Mouse (Mus musculus): ENCODE results near the gene Gpi1.
"Not testable (repeated sequence)": the region's sequence is repeated elsewhere in the genome, so short reads cannot be mapped to it uniquely, and the experiment has no call there.

Gpi1 gene

DNA sequence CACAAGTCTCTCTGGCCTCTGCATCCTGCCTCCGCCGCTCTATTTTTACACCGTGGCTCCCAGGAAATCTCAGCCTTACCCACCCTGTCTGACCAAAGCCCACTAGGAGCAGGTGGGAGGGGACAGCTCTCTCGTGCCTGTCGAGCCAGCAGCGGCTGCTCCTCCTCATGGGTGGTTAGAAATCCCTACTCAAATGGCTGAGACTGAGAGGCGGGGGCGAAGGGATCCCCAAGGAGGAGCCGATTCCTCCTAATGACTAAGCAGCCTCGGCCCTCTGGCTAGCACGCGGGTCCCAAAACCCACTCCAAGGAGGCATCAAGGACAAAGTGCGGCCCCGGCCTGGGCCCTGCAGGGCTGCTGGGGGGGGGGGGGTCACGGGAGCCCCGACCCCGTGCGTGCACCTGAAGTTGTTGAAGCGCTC lies 435 bp downstream of the Gpi1 start:
- peak; percentile 65 for DNase-seq (ENCODE audit: low read depth, low spot score)

DNA sequence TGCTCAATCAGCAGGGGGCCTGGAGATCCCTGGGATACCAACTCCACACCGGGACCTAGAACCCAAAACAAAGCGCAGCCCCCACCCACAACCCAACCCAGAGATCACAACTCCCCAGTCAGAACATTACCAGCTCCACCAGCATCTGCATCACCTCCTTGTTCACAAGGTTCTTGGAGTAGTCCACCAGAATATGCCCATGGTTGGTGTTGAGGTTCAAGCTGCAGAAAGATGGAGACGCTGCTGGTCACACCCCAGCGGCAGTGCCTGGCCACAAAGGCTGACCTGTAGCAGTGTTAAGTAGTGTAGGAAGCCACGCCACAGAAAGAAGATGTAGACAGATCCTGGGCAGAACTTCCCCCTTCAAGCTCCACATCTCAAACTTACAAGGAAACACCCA lies 983 bp downstream of the Gpi1 start:
- peak; percentile 51 for DNase-seq (ENCODE audit: low read depth, low spot score)

DNA sequence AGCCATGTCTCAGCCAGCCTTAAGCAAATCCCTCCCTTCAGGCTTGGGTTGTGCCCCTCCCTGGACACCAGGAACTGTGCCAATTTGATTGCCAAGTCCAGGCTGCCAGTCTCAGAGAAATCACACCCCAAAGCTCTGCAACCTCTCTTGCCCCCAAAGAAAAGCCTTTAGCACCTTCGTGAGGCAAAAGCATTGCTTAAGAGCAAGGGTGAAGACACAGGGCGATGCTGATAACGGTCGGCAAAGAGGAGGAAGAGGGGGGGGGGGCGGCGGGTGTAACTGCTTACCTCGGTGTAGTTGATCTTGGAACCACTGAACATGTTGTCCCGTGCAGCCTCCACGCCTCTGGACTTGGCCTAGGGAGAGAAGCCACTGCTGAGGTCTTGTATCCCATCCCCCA lies 1.5 kb downstream of the Gpi1 start:
- DNase-seq (ENCODE audit: low read depth, low spot score), result no peak

DNA sequence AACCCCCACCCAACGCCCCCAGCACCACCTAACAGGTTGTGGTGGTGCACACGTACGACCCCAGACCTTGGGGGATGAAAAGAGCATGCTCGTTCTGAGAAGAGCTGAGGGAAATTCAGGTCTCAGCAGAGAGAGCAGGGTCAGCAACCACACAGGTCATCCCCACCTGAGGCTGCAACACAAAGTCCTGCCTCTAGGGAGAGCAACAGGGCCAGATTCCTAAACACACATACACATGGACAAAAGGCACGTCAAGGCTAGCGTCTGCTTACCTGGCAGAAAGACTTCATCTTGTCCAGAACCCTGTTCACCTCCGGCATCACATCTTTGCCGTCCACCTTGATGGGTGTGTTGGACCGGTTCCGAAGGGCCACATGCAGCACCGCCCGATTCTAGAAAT lies 3.3 kb downstream of the Gpi1 start:
- no peak for DNase-seq (ENCODE audit: low read depth, low spot score)

DNA sequence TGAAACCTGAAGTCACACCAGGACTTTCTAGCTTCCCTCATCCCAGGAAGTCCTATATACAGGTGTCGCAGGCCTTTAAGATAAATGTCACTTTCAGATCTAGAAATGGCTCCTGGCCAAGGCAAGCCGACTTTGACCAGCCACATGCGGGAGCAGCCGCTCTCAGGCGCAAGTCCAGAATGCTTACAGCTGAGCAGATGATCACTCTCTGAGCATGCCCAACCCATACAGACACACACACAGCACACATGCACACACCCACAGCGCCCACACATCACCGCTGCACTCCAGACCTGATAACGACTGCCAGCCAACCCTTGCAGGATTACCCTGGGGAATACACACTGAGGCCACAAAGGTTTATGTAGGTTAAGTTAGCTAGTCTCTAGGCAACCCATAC lies 4.0 kb downstream of the Gpi1 start:
- no peak for DNase-seq (ENCODE audit: low read depth, low spot score)

DNA sequence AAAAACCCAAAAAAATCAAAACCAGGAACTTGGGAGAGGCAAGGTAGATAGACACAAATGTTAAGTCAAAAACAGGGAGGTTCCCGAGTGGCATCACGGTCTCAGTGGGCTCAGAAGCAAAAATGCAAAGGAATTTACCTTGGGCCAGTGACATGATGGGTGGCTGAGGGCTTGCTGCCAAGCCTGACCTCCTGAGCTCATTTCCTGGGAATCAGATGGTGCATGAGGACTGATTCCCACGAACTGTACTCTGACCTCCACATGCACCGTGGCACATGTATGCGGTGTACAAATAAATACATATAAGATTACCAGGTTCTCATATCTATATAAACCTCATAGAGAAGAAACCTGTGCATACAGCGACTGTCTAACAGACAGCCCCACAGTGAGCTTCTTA lies 5.8 kb downstream of the Gpi1 start:
- no peak for DNase-seq (ENCODE audit: low read depth, low spot score)

DNA sequence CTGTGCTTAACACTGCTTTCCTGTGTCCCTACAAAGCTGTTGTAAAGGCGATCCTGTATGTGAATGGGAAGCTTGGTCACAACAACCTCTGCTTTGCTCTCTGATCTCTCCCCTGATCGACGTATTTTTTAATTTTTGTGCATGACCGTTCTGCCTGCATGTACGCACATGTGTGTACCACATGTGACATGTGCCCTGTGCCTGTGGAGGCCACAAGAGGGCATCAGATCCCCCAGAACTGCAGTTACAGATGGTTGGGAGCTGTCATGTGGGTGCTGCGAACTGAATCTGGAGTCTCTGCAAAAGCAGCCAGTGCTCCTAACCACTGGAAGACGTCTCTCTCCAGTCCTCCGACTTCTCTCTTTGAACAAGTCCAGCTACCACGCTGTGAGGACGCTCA lies 7.8 kb downstream of the Gpi1 start:
- DNase-seq (ENCODE audit: low read depth, low spot score), result peak; percentile 30

DNA sequence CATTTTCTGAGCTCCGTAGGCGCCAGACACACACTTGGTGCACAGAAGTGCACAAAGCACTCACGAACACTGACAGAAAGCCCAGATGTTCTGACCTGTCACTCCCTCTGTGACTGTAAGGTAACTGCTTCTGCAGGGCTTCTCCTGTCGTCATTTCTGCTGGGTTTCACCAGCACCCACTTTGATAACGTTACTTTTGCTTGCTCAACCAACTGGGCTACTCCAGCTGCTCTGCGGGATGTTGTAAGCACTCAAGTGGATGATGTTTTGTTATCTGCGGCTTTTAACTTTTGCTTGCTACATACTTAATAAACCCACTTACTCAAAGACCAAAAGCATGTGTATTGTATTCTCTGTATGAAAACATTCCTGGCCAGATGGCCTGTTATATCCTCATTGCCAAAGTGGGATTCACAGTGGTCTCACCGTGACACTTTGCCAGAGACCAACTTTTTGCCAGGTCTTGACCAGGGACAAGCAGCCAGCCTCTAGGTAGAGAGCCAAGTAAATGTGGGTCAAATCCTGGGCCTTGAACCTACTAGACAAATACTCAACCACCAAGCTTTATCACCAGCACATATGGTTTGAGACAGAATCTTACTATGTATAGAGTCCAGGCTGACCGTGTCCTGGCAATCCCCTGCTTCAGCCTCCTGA lies 8.4 kb downstream of the Gpi1 start:
- DNase-seq (ENCODE audit: low read depth, low spot score), result no peak

DNA sequence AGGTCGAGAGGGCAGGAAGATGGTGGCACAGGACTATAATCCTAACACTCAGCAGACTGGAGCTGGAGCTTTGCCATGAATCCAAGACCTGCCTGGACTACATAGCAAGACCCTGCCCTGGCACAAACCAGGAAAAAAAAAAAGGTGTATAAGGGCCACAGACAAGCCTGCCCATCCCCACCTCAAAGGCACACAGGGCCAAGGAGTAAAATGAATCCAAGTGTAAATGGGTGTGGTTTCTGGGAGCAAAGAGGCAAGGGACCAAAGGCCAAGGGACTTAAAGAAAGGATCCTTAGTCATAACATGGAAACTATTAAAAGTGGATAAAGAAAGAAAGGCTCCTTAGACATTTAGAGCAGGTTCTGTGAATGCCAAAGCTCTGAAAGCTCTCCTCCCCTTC lies 11.6 kb downstream of the Gpi1 start:
- no peak for DNase-seq (ENCODE audit: low read depth, low spot score)

DNA sequence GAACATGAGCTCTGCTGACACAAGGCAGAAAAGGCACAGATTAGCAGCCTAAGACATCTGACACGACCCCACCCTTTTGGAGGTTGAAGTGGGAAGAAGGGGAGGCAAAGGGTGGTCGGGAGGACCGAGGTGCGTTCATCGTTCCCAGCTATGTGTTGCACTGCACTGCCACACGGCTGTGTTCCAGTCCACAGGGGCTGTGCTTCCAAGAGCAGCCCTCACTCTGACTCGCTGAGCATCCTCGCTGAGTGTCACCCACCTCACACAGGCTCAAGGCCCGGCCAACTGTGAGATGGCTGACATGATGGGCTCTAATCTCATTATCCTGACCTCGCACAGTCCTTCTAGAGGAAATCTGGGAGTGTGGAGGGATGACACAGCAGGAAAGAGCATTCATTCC lies 13.7 kb downstream of the Gpi1 start:
- DNase-seq (ENCODE audit: low read depth, low spot score), result no peak

DNA sequence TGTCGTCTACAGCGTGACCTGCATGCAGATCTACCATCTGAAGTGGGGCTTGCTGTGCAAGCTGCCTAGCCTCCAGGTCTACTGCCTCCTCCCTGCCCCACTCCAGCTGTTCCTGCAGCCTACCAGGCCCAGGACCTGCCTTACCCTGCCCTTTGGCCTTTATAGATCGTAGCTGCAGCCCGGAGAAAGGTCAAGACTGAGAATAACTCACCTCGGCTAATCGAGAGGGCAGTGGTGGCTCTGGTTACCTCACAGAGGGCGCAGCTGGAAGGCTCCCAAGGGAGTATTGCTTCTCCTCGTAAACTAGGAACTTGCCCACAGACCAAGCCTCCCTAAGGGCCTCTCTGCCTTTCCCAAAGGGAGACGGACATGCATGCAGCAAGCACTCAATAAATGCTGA lies 14.7 kb downstream of the Gpi1 start:
- DNase-seq (ENCODE audit: low read depth, low spot score), result no peak

DNA sequence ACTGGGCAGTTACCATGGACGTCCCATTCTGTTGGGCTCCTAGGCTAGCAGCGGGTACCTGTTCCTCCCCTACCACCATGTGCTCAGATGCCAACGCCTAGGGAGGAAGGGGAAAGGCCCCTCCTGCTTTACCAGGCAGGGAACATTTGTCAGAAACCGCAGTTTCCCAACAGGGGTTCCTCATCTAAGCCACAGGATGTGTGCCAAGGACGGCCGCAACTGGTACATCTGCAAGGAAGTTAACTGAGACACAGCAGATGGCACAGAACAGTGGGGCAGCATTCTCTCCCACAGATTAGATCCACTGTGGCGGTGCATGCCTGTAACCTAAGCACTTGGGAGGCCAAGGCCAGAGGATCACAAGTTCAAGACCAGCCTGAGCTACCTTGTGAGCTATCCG lies 15.5 kb downstream of the Gpi1 start:
- DNase-seq (ENCODE audit: low read depth, low spot score), result no peak

DNA sequence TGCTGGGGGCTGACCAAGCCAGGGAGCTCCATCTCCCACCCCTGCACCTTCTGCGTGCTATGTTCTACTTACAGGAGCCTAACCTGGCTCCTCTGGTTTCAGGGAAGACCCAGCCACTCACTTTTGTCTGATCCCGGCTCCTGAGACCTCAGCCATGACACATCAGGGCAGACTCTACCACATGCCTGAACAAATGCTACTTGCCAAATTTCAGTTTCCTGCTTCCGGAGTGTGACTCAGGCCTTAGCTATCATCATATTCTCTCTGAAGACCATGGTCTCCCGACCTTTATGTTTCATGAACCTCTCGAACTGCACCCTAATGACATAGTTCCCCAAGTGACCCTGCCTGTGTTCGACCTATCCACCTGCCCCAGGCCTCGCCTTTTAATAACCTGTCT lies 16.9 kb downstream of the Gpi1 start:
- no peak for DNase-seq (ENCODE audit: low read depth, low spot score)

DNA sequence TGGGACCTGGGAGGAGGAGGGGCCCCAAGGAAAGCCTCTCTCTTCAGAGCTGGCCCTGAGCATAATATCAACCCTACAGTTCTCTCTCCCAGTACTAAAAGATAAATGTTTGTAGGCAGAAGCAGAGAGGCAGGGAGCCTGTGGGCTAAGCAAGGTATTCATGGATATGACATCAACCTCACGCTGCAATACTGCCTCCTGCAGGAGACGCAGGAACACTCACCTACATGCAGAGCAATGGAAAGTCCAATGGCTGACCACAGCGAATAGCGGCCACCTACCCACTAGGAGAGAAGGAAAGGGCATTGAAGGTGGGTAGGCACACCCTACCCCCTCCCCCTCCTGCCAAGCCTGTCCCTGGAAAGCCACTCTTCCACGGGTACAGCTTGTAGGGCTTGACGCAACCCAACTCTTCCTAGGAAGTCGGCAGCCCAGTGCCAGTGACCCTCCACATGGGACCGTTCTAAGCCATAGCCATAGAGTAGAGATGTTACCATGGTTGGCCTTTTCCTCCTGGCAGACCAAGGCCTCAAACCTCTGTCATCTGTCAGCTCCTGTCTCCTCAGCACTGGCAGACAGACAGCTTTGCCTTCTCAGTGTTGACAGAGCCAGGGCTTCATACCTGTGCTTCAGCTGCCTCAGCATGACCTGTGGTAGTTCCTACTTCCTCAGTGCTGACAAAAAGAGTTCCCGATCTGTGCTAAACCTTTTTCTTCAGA lies 21.9 kb downstream of the Gpi1 start:
- DNase-seq (ENCODE audit: low read depth, low spot score), result peak; percentile 65

DNA sequence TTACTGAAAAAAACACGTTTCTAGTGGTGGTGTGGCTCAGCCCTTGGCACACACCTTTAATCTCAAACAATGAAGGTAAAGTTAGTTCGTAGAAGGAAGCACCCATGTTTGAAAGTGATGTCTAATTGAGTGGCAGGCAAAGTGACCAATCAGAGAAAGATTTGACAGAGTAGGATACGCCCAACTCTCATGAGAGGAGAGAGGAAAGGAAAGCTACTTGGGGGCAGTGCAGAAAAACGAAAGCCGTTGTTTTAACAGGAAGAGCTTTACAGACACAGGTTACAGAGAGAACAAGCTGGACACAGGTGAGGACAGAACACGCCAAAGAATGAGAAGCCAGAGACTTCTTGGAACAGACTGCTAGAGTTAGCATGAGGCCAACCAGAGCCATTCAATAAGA lies 23.8 kb downstream of the Gpi1 start:
- DNase-seq (ENCODE audit: low read depth, low spot score), result peak; percentile 31

DNA sequence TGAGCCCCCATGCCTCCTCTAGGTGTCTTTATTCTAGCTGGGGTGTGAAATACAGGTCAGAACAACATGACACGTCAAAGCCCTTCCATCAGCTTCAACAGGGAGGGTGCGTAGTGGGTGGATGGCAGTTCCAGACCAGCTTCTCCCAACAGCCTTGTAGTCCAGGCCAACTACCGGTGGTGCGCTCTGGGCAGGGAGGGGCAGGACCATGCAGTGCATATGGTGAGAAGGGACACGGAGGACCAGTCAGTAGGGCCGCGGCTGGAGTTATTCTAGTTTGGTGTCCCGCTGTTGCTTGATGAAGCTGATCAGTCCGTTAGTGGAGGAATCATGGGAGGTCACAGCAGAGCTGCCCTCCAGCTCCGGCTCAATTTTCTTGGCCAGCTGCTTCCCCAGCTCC lies 28.0 kb downstream of the Gpi1 start:
- DNase-seq (ENCODE audit: low read depth, low spot score), result not testable (repeated sequence)

DNA sequence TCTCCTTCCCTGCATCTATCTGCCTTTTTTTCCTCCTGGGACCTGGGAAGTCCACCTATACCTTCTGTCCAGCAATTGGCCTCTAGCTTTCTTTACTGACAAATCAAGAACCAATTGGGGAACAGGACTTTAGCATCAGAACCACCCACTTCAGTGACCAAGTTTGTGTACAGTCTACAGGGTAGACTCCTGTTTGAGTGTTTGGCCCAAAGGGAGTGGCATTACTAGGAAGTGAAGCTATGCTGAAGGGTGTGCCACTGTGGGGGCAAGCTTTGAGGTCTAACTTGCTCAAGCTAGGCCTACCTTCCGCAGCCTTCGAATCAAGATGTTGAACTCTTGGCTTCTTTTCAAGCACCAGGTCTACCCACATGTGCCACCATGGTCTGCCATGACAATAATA lies 29.3 kb downstream of the Gpi1 start:
- no peak for DNase-seq (ENCODE audit: low read depth, low spot score)

DNA sequence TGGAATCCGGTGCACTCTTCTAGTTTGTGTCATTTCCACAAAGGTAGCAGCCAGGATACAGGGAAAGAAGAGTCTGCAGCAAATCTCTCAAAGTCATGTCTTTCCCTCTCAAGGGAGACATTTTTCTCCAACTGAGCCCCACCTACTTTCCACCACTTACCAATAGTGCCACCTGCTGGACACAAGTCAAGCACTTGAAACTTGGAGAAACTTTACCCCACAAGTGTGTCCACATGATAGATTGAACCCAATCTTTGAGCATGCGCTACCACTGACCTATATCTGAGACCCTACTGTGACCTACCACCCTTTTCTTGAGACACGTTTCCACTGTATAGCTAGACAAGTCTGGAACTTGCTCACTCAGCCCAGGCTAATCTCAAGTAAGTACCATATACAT lies 31.8 kb downstream of the Gpi1 start:
- DNase-seq (ENCODE audit: low read depth, low spot score), result peak; percentile 90

DNA sequence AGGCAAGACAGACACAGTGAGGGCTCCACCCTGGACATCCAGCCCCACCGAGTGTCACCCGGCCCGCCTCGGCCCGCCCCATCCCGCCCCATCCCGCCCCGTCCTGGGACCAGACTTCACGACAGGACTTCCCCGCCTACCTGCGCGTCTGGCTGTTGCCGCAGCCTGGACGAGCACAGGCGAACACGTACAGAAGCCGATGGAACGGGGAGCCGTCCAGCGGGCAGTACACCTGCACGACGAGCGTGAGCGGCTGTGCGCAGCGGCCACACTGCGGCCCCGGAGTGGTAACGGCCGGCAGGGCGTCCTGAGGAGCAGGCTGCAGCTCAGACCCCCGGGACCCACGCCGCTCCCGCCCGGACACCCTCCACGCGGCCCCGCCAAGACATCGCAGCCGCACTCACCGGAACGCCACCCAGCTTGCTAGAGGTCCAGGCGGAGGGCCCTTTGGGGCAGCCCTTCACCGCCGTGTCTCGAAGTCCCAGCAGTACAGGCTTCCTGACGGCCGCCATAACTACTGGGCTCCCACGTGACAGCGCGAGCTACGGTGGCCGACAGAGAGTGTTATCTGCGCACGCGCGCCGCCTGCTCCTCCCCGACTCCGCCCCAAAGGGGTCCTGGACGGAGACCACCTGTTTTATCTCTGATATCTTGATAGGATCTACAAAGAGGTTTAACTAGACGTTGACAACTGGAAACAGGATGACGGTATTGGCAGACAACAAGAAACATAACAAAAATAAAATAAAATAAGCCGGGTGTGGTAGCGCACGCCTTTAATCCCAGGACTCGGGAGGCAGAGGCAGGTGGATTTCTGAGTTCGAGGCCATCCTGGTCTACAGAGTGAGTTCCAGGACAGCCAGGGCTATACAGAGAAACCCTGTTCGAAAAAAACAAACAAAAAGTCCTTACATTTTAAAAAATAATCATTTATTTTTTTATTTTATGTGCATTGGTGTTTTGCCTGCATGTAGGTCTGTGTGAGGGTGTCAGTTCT lies 33.7 kb downstream of the Gpi1 start, which contains the start of gene Pdcd2l:
Gene Pdcd2l, minus strand, starts transcription at position 530 of the 997 bp plus-strand sequence.
- DNase-seq (ENCODE audit: low read depth, low spot score), result peak; percentile 96

DNA sequence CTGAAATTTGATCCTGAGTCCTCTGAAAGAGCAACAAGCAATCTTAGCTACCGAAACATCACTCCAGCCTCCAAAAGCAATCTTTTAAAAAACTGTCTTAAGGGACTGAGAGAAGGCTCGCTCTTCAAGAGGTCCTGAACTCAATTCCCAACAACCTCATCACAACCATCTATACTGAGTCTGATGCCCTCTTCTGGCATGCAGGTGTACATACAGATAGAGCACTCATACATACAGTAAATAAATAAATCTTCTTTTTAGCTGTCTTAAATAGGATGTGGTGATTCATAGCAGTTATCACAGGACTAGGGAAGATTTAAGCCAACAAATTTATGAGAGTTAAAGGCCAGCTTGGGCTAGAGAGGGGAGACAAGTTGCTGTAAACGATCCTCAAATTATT lies 34.5 kb downstream of the Gpi1 start:
- peak; percentile 70 for DNase-seq (ENCODE audit: low read depth, low spot score)

DNA sequence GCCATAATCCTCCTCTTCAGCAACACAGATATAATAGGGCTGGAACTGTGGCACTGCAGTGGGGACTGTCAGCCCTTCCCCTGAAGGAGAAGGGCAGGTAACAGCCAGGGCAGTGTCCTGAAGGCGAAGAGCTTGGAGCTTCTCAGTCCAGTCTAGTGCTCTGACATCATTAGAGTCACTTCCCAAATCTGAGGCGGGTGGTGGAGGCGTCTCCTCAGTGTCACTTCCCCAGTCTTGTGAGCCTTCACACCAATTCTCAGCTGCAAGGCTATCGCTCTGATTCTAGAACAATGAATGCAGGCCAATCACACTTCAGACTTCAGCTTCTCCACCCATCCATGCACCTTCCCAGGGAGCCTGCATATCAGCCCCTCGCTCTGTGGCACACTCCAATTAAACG lies 37.3 kb downstream of the Gpi1 start:
- no peak for DNase-seq (ENCODE audit: low read depth, low spot score)

DNA sequence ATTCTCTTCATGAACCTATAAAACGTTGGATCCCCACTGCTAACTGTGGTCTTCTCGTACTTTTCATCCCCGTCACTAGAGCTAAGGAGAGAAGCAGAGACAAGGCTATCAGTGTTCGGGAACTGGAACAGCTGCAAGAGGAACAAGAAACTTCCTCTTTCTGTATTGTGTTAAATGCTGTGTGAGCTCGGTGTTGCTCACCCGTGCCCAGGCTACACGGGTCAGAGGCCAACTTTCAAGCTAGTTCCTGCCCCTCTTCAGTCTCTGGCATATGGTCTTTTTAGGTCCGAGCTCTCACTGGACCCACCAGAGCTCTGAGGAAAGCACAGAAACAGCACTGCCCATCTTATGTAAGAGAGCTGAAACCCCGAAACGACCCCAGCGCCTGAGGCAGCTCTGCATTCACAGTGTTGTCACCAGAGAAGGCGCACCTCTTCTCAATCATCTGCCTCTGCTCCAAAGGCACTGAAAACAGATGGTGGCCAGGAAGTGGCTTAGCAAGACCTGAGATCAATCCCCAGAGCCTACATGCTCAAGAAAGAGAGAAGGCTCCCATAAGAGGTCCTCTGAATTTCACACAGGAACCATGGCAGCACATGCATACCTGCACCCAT lies 40.7 kb downstream of the Gpi1 start:
- DNase-seq (ENCODE audit: low read depth, low spot score), result no peak

Measured in ZHBTc4 (cell line).